Mouse (Mus musculus) myocyte (in vitro differentiated cells): ENCODE data around the gene Plekhf1. TPM values are rescaled to one million over a fixed set of nuclear protein-coding genes. Genes with fewer than 3 reads are reported as not detected.

Experiments used
- H3K27me3 ChIP-seq: one replicate; pipeline ENCODE4 v1.6.1; 2011; ENCODE audit not compliant: control insufficient read depth, insufficient read depth, insufficient read length
- H3K36me3 ChIP-seq: one replicate; pipeline ENCODE4 v1.6.1; 2011; ENCODE audit not compliant: control insufficient read depth, insufficient read depth
- H3K4me2 ChIP-seq: one replicate; pipeline ENCODE4 v1.6.1; 2011; ENCODE audit warnings: low read depth, control low read depth
- H3K4me3 ChIP-seq: one replicate; pipeline ENCODE4 v1.5.1; 2011; ENCODE audit warnings: mild to moderate bottlenecking, control low read depth, moderate library complexity
- H3K79me2 ChIP-seq: one replicate; pipeline ENCODE4 v1.6.1; 2011; ENCODE audit not compliant: control insufficient read depth, insufficient read depth
- H3ac ChIP-seq: one replicate; pipeline ENCODE4 v1.6.1; 2011; ENCODE audit not compliant: control insufficient read depth, insufficient read length
- CEBPB ChIP-seq: IDR thresholded peaks from 2 replicates; pipeline ENCODE4 v1.6.1; 2011; ENCODE audit warnings: mild to moderate bottlenecking, moderate library complexity; ENCODE audit not compliant: poor library complexity, insufficient read depth, severe bottlenecking
- E2F4 ChIP-seq: IDR thresholded peaks from one replicate; pipeline ENCODE4 v1.6.1; 2011; ENCODE audit warnings: mild to moderate bottlenecking, control low read depth, moderate library complexity; ENCODE audit not compliant: insufficient read depth
- MAX ChIP-seq: IDR thresholded peaks from one replicate; pipeline ENCODE4 v1.6.1; 2011; ENCODE audit warnings: low read depth, mild to moderate bottlenecking, control low read depth
- MYOD1 ChIP-seq, 3 experiments: IDR thresholded peaks; one replicate each; pipeline ENCODE4 v1.6.1; 2011; ENCODE audit warnings: control low read depth in 2 of 3, low read depth in 2 of 3, mild to moderate bottlenecking in 2 of 3, moderate library complexity in 1 of 3; ENCODE audit not compliant: insufficient read length in 2 of 3, control insufficient read depth in 1 of 3
- MYOG ChIP-seq, 3 experiments: IDR thresholded peaks; one replicate each; pipeline ENCODE4 v1.6.1; 2011; ENCODE audit warnings: control low read depth in 2 of 3, low read depth in 2 of 3, mild to moderate bottlenecking in 2 of 3; ENCODE audit not compliant: insufficient read length in 2 of 3, control insufficient read depth in 1 of 3, insufficient read depth in 1 of 3
- POLR2A ChIP-seq: IDR thresholded peaks from one replicate; pipeline ENCODE4 v1.6.1; 2011; ENCODE audit warnings: low read depth, mild to moderate bottlenecking, control low read depth, moderate library complexity; ENCODE audit not compliant: insufficient read length
- POLR2AphosphoS2 ChIP-seq: IDR thresholded peaks from one replicate; pipeline ENCODE4 v1.6.1; 2011; ENCODE audit warnings: low read depth, control low read depth; ENCODE audit not compliant: insufficient read length
- REST ChIP-seq: IDR thresholded peaks from one replicate; pipeline ENCODE4 v1.6.1; 2011; ENCODE audit warnings: mild to moderate bottlenecking, control low read depth, moderate library complexity; ENCODE audit not compliant: insufficient read depth, insufficient read length
- SRF ChIP-seq: IDR thresholded peaks from one replicate; pipeline ENCODE4 v1.6.1; 2011; ENCODE audit warnings: low read depth; ENCODE audit not compliant: control insufficient read depth, insufficient read length
- TCF12 ChIP-seq: IDR thresholded peaks from one replicate; pipeline ENCODE4 v1.6.1; 2011; ENCODE audit warnings: mild to moderate bottlenecking, control low read depth; ENCODE audit not compliant: poor library complexity, insufficient read depth, severe bottlenecking
- TCF3 ChIP-seq: IDR thresholded peaks from one replicate; pipeline ENCODE4 v1.6.1; 2011; ENCODE audit warnings: low read depth, control low read depth; ENCODE audit not compliant: insufficient read length
- USF1 ChIP-seq: IDR thresholded peaks from one replicate; pipeline ENCODE4 v1.6.1; 2011; ENCODE audit warnings: low read depth, mild to moderate bottlenecking, control low read depth, moderate library complexity
- polyA plus RNA-seq: library from polyadenylated mRNA; unstranded; fragments of >200 nt; fragmentation: generic; extraction: Trizol; gene quantifications from one replicate; pipeline ENCODE4 v1.2.1, GENCODE M21; 2012; ENCODE audit warnings: missing spikeins

Plekhf1 gene
- polyA plus RNA-seq, 1 experiment, result 3.0 TPM

DNA sequence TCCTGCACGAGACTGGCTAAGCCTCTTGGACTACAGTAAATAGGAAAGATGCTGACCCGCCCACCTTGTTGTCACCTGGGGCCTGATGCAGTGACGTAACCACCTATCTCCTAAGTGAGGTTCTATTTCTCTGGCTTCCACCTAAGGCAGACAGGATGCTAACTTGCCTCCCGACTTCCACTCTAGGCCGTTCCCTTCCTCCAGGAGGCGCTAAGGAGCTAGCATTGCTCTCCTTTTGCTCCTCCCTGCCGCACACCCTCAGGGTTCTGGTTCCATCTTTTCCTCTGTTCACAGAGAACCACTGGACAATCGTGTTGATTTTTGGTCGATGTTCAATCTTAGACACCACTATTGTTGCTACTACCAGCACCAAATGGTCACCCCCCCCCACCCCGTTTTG, 36.2 kb downstream of the Plekhf1 start:
- Histone ChIP-seq H3K4me2 (no peak overlapping the region), H3ac (no peak overlapping the region), H3K4me3 (no peak overlapping the region), H3K27me3 (no peaks in the 10 kb centered on the region), H3K79me2 (no peaks in the 10 kb centered on the region), H3K36me3 (no peaks in the 10 kb centered on the region)
- TF ChIP-seq MYOD1 (IDR thresholded peaks at IDR 0.05; ENCODE audit: control insufficient read depth in 1 of 3, insufficient read length in 2 of 3, low read depth in 2 of 3) (no peak), USF1 (no peak), MAX (no peak), CEBPB (no peak), REST (no peak), MYOG (IDR thresholded peaks at IDR 0.05; ENCODE audit: control insufficient read depth in 1 of 3, insufficient read depth in 1 of 3, insufficient read length in 2 of 3, low read depth in 2 of 3) (no peak), POLR2A (no peak)

DNA sequence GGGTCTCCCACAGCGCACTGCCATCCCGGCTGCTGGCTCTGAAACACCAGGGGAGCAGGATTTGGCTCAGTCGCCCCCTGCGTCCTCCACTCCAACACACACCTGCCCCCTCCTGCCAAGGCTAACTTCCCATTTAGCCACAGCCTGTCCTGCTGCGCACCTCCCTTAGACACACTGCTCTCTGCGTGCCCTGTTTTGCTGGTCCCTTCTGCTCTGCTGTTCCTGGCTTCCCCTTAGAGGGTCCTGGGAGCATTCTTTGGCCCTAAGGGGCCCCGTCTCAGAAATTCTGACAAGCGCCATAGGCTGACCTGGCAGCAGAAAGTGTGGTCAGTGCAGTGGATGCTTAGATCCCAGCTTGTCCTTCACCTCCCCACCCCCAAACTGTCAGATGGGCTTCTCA, 36.7 kb downstream of the Plekhf1 start:
- Histone ChIP-seq H3K27me3 (no peaks in the 10 kb centered on the region), H3K4me2 (no peak overlapping the region), H3K36me3 (no peaks in the 10 kb centered on the region), H3K79me2 (no peaks in the 10 kb centered on the region), H3ac (no peak overlapping the region), H3K4me3 (no peak overlapping the region)
- TF ChIP-seq MYOG (IDR thresholded peaks at IDR 0.05; ENCODE audit: control insufficient read depth in 1 of 3, insufficient read depth in 1 of 3, insufficient read length in 2 of 3, low read depth in 2 of 3) (no peak), E2F4 (no peak), TCF12 (no peak), POLR2A (no peak), CEBPB (no peak), SRF (no peak), MAX (no peak), POLR2AphosphoS2 (no peak), MYOD1 (IDR thresholded peaks at IDR 0.05; ENCODE audit: control insufficient read depth in 1 of 3, insufficient read length in 2 of 3, low read depth in 2 of 3) (no peak), USF1 (no peak), TCF3 (no peak), REST (no peak)

DNA sequence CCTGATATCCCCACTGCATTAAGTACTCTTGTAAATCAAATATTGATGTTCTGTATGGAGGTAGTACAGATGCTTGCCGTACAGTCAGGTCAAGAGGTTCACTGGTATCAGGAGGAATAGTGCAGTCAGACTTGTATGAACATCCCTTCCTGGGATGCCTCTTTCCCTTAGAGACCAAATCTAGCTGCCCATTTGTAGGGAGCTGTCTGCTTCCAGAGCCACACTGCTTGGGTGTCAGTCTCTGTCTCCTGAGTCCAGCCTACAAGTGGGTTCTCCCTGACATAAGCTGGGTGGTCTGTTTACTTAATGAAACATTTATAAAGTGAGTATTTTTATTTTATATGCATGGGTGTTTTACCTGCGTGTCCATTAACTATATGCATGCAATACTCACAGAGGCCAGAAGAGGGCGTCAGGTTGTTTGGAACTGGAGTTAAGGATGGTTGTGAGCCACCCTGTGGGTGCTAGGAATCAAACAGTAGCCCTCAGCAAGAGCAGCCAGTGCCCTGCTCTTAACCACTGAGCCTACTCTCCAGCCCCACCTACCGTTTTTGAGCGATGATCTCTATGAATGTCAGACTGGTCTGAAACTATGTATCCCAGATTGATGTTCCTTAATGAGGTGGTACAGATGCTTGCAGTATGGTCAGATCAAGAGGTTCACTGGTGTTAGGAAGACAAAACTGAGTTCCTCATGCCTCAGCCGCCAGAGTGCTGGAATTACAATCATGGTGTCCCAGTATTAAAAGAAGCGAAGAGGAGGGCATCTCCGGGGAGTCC, 37.6 kb downstream of the Plekhf1 start:
- Histone ChIP-seq H3K4me3 (no peak overlapping the region), H3K36me3 (no peaks in the 10 kb centered on the region), H3K27me3 (no peaks in the 10 kb centered on the region), H3K79me2 (no peaks in the 10 kb centered on the region), H3ac (no peak overlapping the region), H3K4me2 (no peak overlapping the region)
- TF ChIP-seq CEBPB (no peak), TCF3 (no peak), REST (no peak), MAX (no peak), USF1 (no peak), MYOD1 (IDR thresholded peaks at IDR 0.05; ENCODE audit: control insufficient read depth in 1 of 3, insufficient read length in 2 of 3, low read depth in 2 of 3) (no peak)

DNA sequence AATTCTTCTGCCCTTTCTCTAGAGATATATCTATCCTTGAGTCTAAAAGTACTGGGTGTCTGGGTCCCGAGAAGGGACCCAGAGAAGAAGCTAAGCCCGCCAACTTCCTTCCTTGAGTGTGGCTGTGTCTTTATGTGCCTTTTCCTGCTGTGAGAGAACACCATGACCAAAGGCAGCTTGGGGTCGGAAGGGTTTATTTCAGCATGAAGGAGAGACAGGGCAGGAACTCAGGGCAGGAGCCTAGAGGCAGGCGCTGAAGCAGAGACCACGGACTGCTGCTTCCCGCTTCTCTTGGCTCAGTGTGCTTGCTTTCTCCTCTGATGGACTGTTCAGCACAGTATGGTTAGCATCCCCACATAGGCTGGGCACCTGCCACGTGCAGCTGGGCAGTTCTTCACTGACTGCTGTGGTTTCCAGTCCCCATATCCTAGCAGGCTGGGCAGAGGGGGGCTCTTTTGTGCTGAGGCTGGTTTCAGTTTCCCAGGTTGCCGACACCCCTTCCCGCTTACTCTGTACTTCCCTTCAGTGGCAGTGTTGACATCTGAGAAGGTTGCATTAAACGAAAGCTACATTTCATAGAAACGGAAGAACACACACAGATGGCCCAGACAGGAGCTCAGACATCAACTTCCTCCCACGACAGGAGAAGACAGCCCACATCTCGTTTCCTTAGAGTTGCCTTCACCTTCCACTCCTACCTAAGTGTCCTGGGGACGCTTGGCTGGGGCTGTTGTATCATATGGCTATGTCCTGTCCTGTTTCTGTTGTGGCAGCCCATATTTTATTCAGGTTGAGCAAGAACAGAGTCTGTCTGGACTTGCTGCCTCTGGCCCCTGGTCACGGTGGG, 38.5 kb downstream of the Plekhf1 start:
- Histone ChIP-seq H3K4me2 (no peak overlapping the region), H3K27me3 (no peaks in the 10 kb centered on the region), H3K79me2 (no peaks in the 10 kb centered on the region)

DNA sequence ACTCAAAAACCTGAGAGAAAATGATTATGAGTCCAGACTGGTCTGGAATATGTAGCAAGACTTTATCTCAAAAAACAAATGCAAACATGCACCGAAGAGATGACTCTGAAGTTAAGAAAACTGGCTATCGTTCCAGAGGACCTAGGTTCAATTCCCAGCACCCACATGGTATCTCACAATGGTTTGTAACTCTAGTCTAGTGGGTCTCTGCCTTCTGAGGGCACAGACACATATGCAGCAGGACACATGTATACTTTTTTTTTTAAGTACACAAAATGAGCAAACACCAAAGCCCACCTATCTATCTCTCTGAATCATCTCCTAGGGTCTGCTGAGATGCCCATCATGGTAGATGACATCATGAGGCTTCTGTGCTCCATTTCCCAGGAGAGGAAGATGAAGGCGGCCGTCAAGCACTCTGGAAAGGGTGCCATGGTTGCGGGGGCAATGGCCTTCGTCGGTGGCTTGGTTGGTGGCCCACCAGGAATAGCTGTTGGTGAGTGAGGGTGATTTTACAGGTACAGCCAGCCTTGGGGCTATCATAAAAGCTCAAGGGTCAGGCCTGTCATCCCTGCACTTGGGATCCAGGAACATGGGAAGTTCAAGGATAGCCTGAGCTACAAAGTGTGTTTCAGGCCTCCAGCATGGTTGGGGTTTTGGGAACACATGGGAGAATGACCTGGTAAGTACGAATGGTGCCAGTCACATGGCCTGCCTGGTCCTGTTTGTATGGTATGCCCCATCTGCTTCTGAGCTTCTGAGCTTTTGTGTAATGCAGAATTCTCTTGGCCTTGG, 39.3 kb downstream of the Plekhf1 start:
- no peaks in the 10 kb centered on the region for H3K27me3 ChIP-seq
- TF ChIP-seq REST, result no peak
- TF ChIP-seq MYOG (IDR thresholded peaks at IDR 0.05; ENCODE audit: control insufficient read depth in 1 of 3, insufficient read depth in 1 of 3, insufficient read length in 2 of 3, low read depth in 2 of 3), result no peak
- TF ChIP-seq POLR2AphosphoS2, result no peak
- no peak for TF ChIP-seq TCF3
- TF ChIP-seq MAX, result no peak
- no peak for TF ChIP-seq POLR2A
- TF ChIP-seq MYOD1 (IDR thresholded peaks at IDR 0.05; ENCODE audit: control insufficient read depth in 1 of 3, insufficient read length in 2 of 3, low read depth in 2 of 3), result no peak
- TF ChIP-seq E2F4, result no peak
- no peak for TF ChIP-seq CEBPB
- TF ChIP-seq USF1, result no peak
- no peak for TF ChIP-seq SRF
- no peak for TF ChIP-seq TCF12

More for the DNA sequence above, 38.5 kb downstream of the Plekhf1 start:
- no peak overlapping the region for H3K4me3 ChIP-seq
- H3K36me3 ChIP-seq, result no peaks in the 10 kb centered on the region
- no peak for TF ChIP-seq POLR2AphosphoS2
- H3ac ChIP-seq, result no peak overlapping the region

More for the DNA sequence above, 39.3 kb downstream of the Plekhf1 start:
- H3ac ChIP-seq, result no peak overlapping the region
- H3K79me2 ChIP-seq, result no peaks in the 10 kb centered on the region
- no peak overlapping the region for H3K4me3 ChIP-seq
- H3K36me3 ChIP-seq, result no peaks in the 10 kb centered on the region
- no peak overlapping the region for H3K4me2 ChIP-seq
